Mouse (Mus musculus) heart, postnatal 0 days (tissue): Measurements from ENCODE around the gene Stk39.

Experiments used
- CTCF ChIP-seq: IDR thresholded peaks from 2 replicates; pipeline ENCODE4 v1.5.1; 2016; ENCODE audit warnings: antibody characterized with exemption, control low read depth, low read depth
- EP300 ChIP-seq: IDR thresholded peaks from 2 replicates; pipeline ENCODE4 v1.6.1; 2016; ENCODE audit warnings: antibody characterized with exemption, low read depth

- TF ChIP-seq CTCF (no peak), EP300 (no peak)
Measured at GRCm38 (mm10) chr2:68374202-68374601, 97.9 kb downstream of the Stk39 start.
